Mouse (Mus musculus): ENCODE data around the gene Prep. TPM values are rescaled to one million over a fixed set of nuclear protein-coding genes. Genes with fewer than 3 reads are reported as not detected.

Gene Prep
- polyA plus RNA-seq, 1 experiment from 2014 or later: 24.2 TPM

GRCm38 (mm10) chr10:45048622-45049021 is 18.4 kb upstream of the Prep start:
- Histone ChIP-seq H3K27me3 (replicated peaks; ENCODE audit: control insufficient read depth, insufficient read depth, low read length) (no peaks in the 10 kb centered on the region), H3K9me3 (ENCODE audit: control insufficient read depth, low read length) (no peaks in the 10 kb centered on the region), H3K9ac (ENCODE audit: low read depth, low read length) (no peak overlapping the region), H3K27ac (ENCODE audit: low read length) (no peak overlapping the region), H3K36me3 (ENCODE audit: control insufficient read depth, insufficient read depth, low read length) (no peaks in the 10 kb centered on the region), H3K4me2 (ENCODE audit: low read depth, low read length) (peak overlapping the region; percentile 38), H3K4me3 (ENCODE audit: low read length) (peak overlapping the region; percentile 10; the same call in 1 of the 2 replicates), H3K4me1 (ENCODE audit: control insufficient read depth, insufficient read depth, low read length) (peaks cover 5% of the 10 kb centered on the region)
- 37% methylated on average over 11 of the region's 11 CpGs for WGBS
- ATAC-seq: peak; percentile 54

DNA sequence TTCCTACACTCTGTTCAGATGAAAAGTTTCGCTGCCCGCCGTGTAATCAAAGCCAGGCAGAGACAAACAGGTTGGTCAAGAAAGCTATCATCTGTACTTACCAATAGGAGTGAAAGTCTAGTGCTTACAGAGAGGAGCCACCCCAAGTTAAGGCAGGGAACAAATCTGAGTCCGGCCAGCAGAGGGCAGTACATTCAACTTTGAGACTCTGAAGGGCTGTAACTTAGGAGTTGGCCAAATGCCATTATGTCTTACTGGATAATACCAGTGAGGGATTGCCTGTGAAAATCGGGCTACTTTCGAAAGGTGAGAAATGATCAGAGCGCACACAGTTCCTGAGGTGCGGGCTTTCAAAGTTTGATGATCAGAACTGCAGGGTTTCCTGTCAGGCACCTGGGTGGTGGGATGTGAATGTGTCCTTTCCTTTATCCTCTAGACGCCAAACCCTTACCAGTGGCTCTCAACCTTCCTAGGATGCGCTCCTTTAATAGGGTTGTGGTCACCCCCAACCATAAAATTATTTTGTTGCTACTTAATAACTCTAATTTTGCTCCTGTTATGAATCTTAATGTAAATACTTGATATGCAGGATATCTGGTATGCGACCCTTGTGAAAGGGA is 15.8 kb upstream of the Prep start:
- Histone ChIP-seq H3K27ac (ENCODE audit: low read length) (no peak overlapping the region), H3K9ac (ENCODE audit: low read depth, low read length) (no peak overlapping the region), H3K9me3 (ENCODE audit: control insufficient read depth, low read length) (no peaks in the 10 kb centered on the region), H3K36me3 (ENCODE audit: control insufficient read depth, insufficient read depth, low read length) (no peaks in the 10 kb centered on the region), H3K4me1 (ENCODE audit: control insufficient read depth, insufficient read depth, low read length) (peaks cover 5% of the 10 kb centered on the region), H3K27me3 (replicated peaks; ENCODE audit: control insufficient read depth, insufficient read depth, low read length) (no peaks in the 10 kb centered on the region), H3K4me3 (ENCODE audit: low read length) (no peak overlapping the region), H3K4me2 (ENCODE audit: low read depth, low read length) (no peak overlapping the region)
- 56% methylated on average over 11 of the region's 11 CpGs for WGBS
- peak; percentile 57 for ATAC-seq

DNA sequence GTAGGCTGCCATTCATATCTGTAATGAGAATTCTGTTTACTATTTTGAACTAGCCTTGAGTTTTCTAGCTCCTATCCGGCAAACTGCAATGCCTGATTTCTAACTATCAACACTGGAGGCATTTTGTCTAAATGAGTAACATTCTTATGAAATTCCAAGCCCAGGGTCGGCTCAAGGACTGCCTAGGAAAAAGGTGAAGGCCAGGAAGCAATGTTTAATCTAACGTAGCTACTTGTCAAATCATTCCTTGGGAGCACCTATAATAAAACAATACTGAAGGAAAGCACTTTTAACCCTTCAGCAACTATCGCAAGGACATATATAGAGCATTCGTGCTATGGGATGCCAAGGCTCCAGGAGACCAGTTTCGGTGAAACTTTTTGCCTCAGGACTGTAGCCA is 8.6 kb upstream of the Prep start:
- H3K36me3 ChIP-seq (ENCODE audit: control insufficient read depth, insufficient read depth, low read length): no peaks in the 10 kb centered on the region
- H3K4me1 ChIP-seq (ENCODE audit: control insufficient read depth, insufficient read depth, low read length): no peaks in the 10 kb centered on the region
- H3K27me3 ChIP-seq (replicated peaks; ENCODE audit: control insufficient read depth, insufficient read depth, low read length): no peaks in the 10 kb centered on the region
- ATAC-seq: no peak
- no peak overlapping the region for H3K27ac ChIP-seq (ENCODE audit: low read length)
- H3K4me2 ChIP-seq (ENCODE audit: low read depth, low read length): no peak overlapping the region
- WGBS: 84% methylated on average over 6 of the region's 6 CpGs
- no peak overlapping the region for H3K4me3 ChIP-seq (ENCODE audit: low read length)
- no peaks in the 10 kb centered on the region for H3K9me3 ChIP-seq (ENCODE audit: control insufficient read depth, low read length)
- no peak overlapping the region for H3K9ac ChIP-seq (ENCODE audit: low read depth, low read length)

DNA sequence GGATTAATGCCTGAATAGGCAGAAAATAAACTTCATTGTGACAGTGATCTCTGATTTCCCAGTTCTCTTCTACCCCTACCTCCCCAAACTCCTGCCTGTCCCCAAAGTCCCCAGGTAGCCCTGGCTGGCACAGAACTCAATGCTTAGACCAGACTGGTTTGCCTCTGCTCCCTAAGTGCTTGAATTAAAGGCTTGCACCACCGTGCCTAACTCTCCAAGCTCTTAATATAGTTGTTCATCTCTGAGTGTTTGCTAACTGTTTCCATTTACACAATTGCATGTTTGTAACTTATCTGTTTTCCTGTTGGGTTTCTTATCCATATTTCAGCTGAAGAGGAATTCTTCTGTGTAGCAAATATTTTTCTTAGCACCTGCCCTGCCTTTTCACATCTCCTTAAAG is 6.2 kb upstream of the Prep start:
- Histone ChIP-seq H3K4me2 (ENCODE audit: low read depth, low read length) (no peak overlapping the region), H3K36me3 (ENCODE audit: control insufficient read depth, insufficient read depth, low read length) (no peaks in the 10 kb centered on the region), H3K4me1 (ENCODE audit: control insufficient read depth, insufficient read depth, low read length) (no peaks in the 10 kb centered on the region), H3K9ac (ENCODE audit: low read depth, low read length) (no peak overlapping the region), H3K27me3 (replicated peaks; ENCODE audit: control insufficient read depth, insufficient read depth, low read length) (no peaks in the 10 kb centered on the region), H3K9me3 (ENCODE audit: control insufficient read depth, low read length) (no peaks in the 10 kb centered on the region), H3K27ac (ENCODE audit: low read length) (no peak overlapping the region), H3K4me3 (ENCODE audit: low read length) (no peak overlapping the region)
- WGBS: 75% methylated on average over 1 of the region's 1 CpGs
- ATAC-seq: no peak

- Histone ChIP-seq H3K9ac (ENCODE audit: low read depth, low read length) (peak overlapping the region; percentile 92), H3K4me2 (ENCODE audit: low read depth, low read length) (peak overlapping the region; percentile 68), H3K27me3 (replicated peaks; ENCODE audit: control insufficient read depth, insufficient read depth, low read length) (no peaks in the 10 kb centered on the region), H3K36me3 (ENCODE audit: control insufficient read depth, insufficient read depth, low read length) (no peaks in the 10 kb centered on the region), H3K9me3 (ENCODE audit: control insufficient read depth, low read length) (no peaks in the 10 kb centered on the region), H3K4me1 (ENCODE audit: control insufficient read depth, insufficient read depth, low read length) (peaks cover 27% of the 10 kb centered on the region), H3K4me3 (ENCODE audit: low read length) (peak overlapping the region; percentile 96), H3K27ac (ENCODE audit: low read length) (peak overlapping the region; percentile 72)
- WGBS: 8% methylated on average over 11 of the region's 12 CpGs
- ATAC-seq: peak; percentile 67; the same call in 1 of the 2 replicates
These were observed 672 bp upstream of the Prep start for GRCm38 (mm10) chr10:45066131-45066930.

GRCm38 (mm10) chr10:45067436-45067925 is 478 bp downstream of the Prep start:
- Histone ChIP-seq H3K9ac (ENCODE audit: low read depth, low read length) (peak overlapping the region; percentile 92), H3K27me3 (replicated peaks; ENCODE audit: control insufficient read depth, insufficient read depth, low read length) (no peaks in the 10 kb centered on the region), H3K27ac (ENCODE audit: low read length) (peak overlapping the region; percentile 85), H3K9me3 (ENCODE audit: control insufficient read depth, low read length) (no peaks in the 10 kb centered on the region), H3K4me3 (ENCODE audit: low read length) (peak overlapping the region; percentile 96), H3K4me2 (ENCODE audit: low read depth, low read length) (peak overlapping the region; percentile 69), H3K4me1 (ENCODE audit: control insufficient read depth, insufficient read depth, low read length) (peaks cover 27% of the 10 kb centered on the region), H3K36me3 (ENCODE audit: control insufficient read depth, insufficient read depth, low read length) (no peaks in the 10 kb centered on the region)
- WGBS: under 1% methylated on average over 28 of the region's 28 CpGs
- ATAC-seq: peak; percentile 42

DNA sequence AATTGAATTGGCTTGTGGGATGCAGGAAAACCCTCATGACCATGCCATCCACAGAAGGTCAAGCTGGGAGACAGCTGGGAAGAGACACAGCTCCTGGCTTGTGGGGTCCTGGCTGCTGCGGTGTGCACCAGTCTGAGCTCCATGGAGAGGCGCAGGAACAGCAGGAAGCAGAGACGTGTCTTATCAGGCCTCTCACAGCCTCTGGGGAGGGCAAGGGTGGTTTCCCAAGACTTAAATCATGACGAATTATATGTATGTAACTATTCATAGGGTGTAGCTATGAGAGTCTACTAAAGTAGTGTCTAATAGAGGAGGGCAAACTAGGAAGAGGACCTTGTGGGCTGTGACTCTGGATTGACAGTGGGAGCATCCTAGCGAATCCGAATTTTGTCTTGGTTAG is 2.6 kb downstream of the Prep start:
- no peaks in the 10 kb centered on the region for H3K27me3 ChIP-seq (replicated peaks; ENCODE audit: control insufficient read depth, insufficient read depth, low read length)
- no peak overlapping the region; the same call in 1 of the 2 replicates for H3K4me2 ChIP-seq (ENCODE audit: low read depth, low read length)
- no peaks in the 10 kb centered on the region for H3K9me3 ChIP-seq (ENCODE audit: control insufficient read depth, low read length)
- ATAC-seq: no peak
- no peaks in the 10 kb centered on the region for H3K36me3 ChIP-seq (ENCODE audit: control insufficient read depth, insufficient read depth, low read length)
- no peak overlapping the region for H3K4me3 ChIP-seq (ENCODE audit: low read length)
- no peak overlapping the region for H3K9ac ChIP-seq (ENCODE audit: low read depth, low read length)
- 75% methylated on average over 6 of the region's 6 CpGs for WGBS
- H3K4me1 ChIP-seq (ENCODE audit: control insufficient read depth, insufficient read depth, low read length): peaks cover 27% of the 10 kb centered on the region
- no peak overlapping the region for H3K27ac ChIP-seq (ENCODE audit: low read length)

GRCm38 (mm10) chr10:45070362-45070761 is 3.4 kb downstream of the Prep start:
- ATAC-seq: no peak
- WGBS: 76% methylated on average over 5 of the region's 5 CpGs
- H3K36me3 ChIP-seq (ENCODE audit: control insufficient read depth, insufficient read depth, low read length): no peaks in the 10 kb centered on the region

DNA sequence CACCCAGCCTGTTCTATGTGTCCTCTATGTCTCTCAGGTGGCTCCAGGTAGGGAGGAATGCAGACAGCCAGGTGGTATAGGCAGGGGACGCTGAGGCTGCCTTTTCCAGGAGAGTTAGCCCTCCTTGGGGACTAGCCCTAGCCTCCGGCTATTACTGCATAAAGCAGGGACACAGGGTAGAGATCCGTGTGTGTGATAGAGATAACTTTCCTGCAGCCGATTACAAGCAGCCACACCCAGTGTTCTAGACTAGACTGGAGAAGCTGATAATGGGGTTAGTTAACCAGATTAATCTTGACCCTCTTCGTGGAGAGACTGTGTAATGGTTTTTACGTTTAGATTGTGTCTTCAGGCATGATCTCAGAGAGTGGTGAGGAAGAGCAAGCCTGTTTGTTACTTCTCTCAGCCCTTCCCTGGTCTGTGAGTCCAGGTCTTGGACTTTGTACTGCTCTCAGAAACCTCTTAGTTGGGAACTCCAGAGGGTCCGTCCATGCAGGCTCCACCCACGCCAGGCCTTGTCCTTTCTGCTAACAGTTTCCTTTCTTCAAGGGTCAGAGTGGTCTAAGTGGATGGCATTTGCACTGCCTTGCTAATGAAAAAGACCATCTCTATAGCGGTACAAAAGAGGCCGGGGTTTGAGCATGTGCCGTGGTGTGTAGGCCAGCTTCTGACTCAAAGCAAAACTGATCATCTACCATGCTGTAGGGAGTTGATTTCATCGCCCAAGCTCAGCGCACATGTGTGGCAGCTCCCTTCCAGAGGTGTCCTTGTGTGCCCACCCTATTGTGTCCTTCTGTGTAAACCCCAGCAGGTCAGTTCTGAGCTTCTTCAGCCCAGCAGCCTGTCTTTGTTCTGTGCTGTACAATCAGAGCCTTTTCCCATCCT is 4.2 kb downstream of the Prep start:
- WGBS: 69% methylated on average over 13 of the region's 13 CpGs
- no peaks in the 10 kb centered on the region for H3K36me3 ChIP-seq (ENCODE audit: control insufficient read depth, insufficient read depth, low read length)
- H3K4me3 ChIP-seq (ENCODE audit: low read length): no peak overlapping the region
- H3K4me1 ChIP-seq (ENCODE audit: control insufficient read depth, insufficient read depth, low read length): peaks cover 30% of the 10 kb centered on the region
- ATAC-seq: peak; percentile 41
- H3K27ac ChIP-seq (ENCODE audit: low read length): peak overlapping the region; percentile 50
- no peak overlapping the region for H3K9ac ChIP-seq (ENCODE audit: low read depth, low read length)
- no peaks in the 10 kb centered on the region for H3K9me3 ChIP-seq (ENCODE audit: control insufficient read depth, low read length)
- no peaks in the 10 kb centered on the region for H3K27me3 ChIP-seq (replicated peaks; ENCODE audit: control insufficient read depth, insufficient read depth, low read length)
- 0 out of 2 replicates have a peak overlapping the region, but pooled peaks have one; percentile 4 for H3K4me2 ChIP-seq (ENCODE audit: low read depth, low read length)

More at GRCm38 (mm10) chr10:45070362-45070761, 3.4 kb downstream of the Prep start:
- H3K9ac ChIP-seq (ENCODE audit: low read depth, low read length): no peak overlapping the region
- H3K9me3 ChIP-seq (ENCODE audit: control insufficient read depth, low read length): no peaks in the 10 kb centered on the region
- H3K4me2 ChIP-seq (ENCODE audit: low read depth, low read length): no peak overlapping the region
- H3K4me3 ChIP-seq (ENCODE audit: low read length): no peak overlapping the region
- no peaks in the 10 kb centered on the region for H3K27me3 ChIP-seq (replicated peaks; ENCODE audit: control insufficient read depth, insufficient read depth, low read length)
- no peak overlapping the region for H3K27ac ChIP-seq (ENCODE audit: low read length)
- H3K4me1 ChIP-seq (ENCODE audit: control insufficient read depth, insufficient read depth, low read length): peaks cover 27% of the 10 kb centered on the region

Data from intestine, embryonic 16.5 days (tissue).